Mouse (Mus musculus) limb, embryonic 13.5 days (tissue): ENCODE results near the gene Tinagl1. TPM values are rescaled to one million over a fixed set of nuclear protein-coding genes. Genes with fewer than 3 reads are reported as not detected.

Experiments used
- ATAC-seq: fragments of 200-750 bp; cut with Nextera tagmentation; 2 replicates; pipeline ENCODE4 v1.8.0; 2017; ENCODE audit warnings: low read depth, moderate number of reproducible peaks, moderate TSS enrichment; ENCODE audit not compliant: low FRiP score
- H3K27ac ChIP-seq: fragments of 300-500 bp; sonication (generic); 2 replicates; pipeline ENCODE4 v1.5.1; 2015; ENCODE audit warnings: inconsistent platforms, mild to moderate bottlenecking, moderate library complexity
- H3K27me3 ChIP-seq: fragments of 300-500 bp; sonication (generic); 2 replicates; pipeline ENCODE4 v1.6.1; 2015; ENCODE audit warnings: mild to moderate bottlenecking, inconsistent platforms
- H3K36me3 ChIP-seq: fragments of 300-500 bp; sonication (generic); 2 replicates; pipeline ENCODE4 v1.6.1; 2015; ENCODE audit warnings: inconsistent platforms, mild to moderate bottlenecking, moderate library complexity
- H3K4me1 ChIP-seq: fragments of 300-500 bp; sonication (generic); 2 replicates; pipeline ENCODE4 v1.6.1; 2015; ENCODE audit warnings: inconsistent platforms
- H3K4me2 ChIP-seq: fragments of 300-500 bp; sonication (generic); replicated peaks from 2 replicates; pipeline ENCODE4 v1.6.1; 2015; ENCODE audit warnings: inconsistent platforms, mild to moderate bottlenecking, moderate library complexity
- H3K4me3 ChIP-seq: fragments of 300-500 bp; sonication (generic); 2 replicates; pipeline ENCODE4 v1.5.1; 2015; ENCODE audit warnings: moderate library complexity, mild to moderate bottlenecking, inconsistent platforms
- H3K9ac ChIP-seq: fragments of 300-500 bp; sonication (generic); 2 replicates; pipeline ENCODE4 v1.6.1; 2015; ENCODE audit warnings: mild to moderate bottlenecking, inconsistent platforms
- H3K9me3 ChIP-seq: fragments of 300-500 bp; sonication (generic); 2 replicates; pipeline ENCODE4 v1.6.1; 2016; ENCODE audit warnings: inconsistent platforms
- WGBS: fragments of 180-500 bp; shearing (Covaris S2); methylation state at CpG from one replicate; pipeline ENCODE4 v1.1.7; 2015; 5-methylcytosine and 5-hydroxymethylcytosine counted together
- polyA plus RNA-seq: library from polyadenylated mRNA; unstranded; fragments of >200 nt; fragmentation: Nextera tagmentation; extraction: Ambion mirVana; gene quantifications from 2 replicates; pipeline ENCODE4 v1.2.1, GENCODE M21; 2015

Gene Tinagl1
- polyA plus RNA-seq = 13.5 and 14.0 TPM in 2 replicates

- ATAC-seq = no peak
- peak within 1 kb of the TSS; percentile 65 for H3K4me2 ChIP-seq
- H3K9me3 ChIP-seq = no peaks in the 10 kb centered on the region
- H3K36me3 ChIP-seq = no peaks in the 10 kb centered on the region
- H3K4me3 ChIP-seq = peak within 1 kb of the TSS; percentile 30
- WGBS = 3% methylated on average over 14 of the region's 14 CpGs
- H3K9ac ChIP-seq = peak within 1 kb of the TSS; percentile 13; the same call in 1 of the 2 replicates
- H3K27me3 ChIP-seq = peaks cover 29% of the 10 kb centered on the region
- H3K27ac ChIP-seq = no peak within 1 kb of the TSS
- peaks cover 48% of the 10 kb centered on the region for H3K4me1 ChIP-seq
Observed at GRCm38 (mm10) chr4:130175072-130175711, at the start of gene Tinagl1. TSS of gene Tinagl1 (minus strand) at chr4:130175122.

GRCm38 (mm10) chr4:130224071-130224470, 49.1 kb upstream of the Tinagl1 start:
- no peak overlapping the region for H3K27ac ChIP-seq
- no peak for ATAC-seq

DNA sequence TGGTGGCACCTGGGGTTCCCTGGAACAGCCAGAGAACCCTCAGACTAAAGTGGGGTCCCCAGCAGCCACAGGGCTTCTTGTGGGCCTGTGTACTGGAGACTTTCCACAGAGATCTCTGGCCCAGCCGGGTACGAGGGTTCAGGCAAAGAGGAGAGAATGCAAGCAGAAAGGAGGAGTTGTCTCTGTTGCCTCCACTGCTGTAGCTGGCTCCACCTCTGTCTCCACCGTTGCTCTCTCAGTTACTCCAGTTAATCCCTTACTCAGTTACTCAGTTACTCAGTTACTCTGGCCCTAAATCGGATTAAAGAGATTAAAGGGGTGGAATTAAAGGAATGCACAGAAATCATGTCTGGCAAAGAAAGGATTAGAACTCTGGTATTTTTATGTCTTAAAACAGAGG, 47.3 kb upstream of the Tinagl1 start, which contains the start of gene Gm853:
Gene Gm853, minus strand, starts transcription at position 223 of the 400 bp plus-strand sequence.
- Histone ChIP-seq H3K27me3 (0 out of 2 replicates have a peak, but pooled peaks cover 3% of the 10 kb centered on the region), H3K36me3 (no peaks in the 10 kb centered on the region), H3K4me1 (no peaks in the 10 kb centered on the region), H3K9me3 (no peaks in the 10 kb centered on the region), H3K4me3 (no peak within 1 kb of the TSS), H3K4me2 (no peak within 1 kb of the TSS), H3K9ac (no peak within 1 kb of the TSS), H3K27ac (no peak within 1 kb of the TSS)
- ATAC-seq = no peak
- 60% methylated on average over 4 of the region's 4 CpGs for WGBS

More at GRCm38 (mm10) chr4:130224071-130224470, 49.1 kb upstream of the Tinagl1 start:
- Histone ChIP-seq H3K9me3 (no peaks in the 10 kb centered on the region), H3K4me1 (no peaks in the 10 kb centered on the region), H3K27me3 (0 out of 2 replicates have a peak, but pooled peaks cover 3% of the 10 kb centered on the region), H3K4me2 (no peak overlapping the region), H3K36me3 (no peaks in the 10 kb centered on the region), H3K4me3 (no peak overlapping the region), H3K9ac (no peak overlapping the region)

GRCm38 (mm10) chr4:130220176-130220575, 45.3 kb upstream of the Tinagl1 start:
- Histone ChIP-seq H3K9ac (no peak overlapping the region), H3K4me2 (no peak overlapping the region), H3K27me3 (0 out of 2 replicates have a peak, but pooled peaks cover 3% of the 10 kb centered on the region), H3K9me3 (no peaks in the 10 kb centered on the region), H3K4me1 (no peaks in the 10 kb centered on the region), H3K27ac (no peak overlapping the region), H3K36me3 (no peaks in the 10 kb centered on the region), H3K4me3 (no peak overlapping the region)
- no peak for ATAC-seq
- 80% methylated on average over 9 of the region's 9 CpGs for WGBS

DNA sequence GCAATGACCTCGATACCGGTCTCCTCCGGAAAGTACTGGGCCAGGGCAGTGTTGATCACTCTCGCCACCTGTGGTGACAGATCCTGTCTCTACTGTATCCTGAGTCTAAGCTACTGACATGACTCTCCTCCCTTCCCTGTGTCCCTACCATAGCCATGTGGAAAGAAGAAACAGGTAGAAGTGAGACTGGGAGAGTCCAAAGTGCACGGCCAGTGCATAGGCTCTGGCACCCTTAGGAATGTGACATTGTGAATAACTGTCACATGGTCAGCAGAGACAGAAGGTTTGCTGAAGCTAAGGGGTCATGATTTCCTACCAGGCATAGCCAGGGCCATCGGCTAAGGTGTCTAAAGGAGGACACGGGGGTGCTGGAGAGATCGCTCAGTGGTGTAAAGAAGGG, 40.5 kb upstream of the Tinagl1 start:
- H3K36me3 ChIP-seq = no peaks in the 10 kb centered on the region
- WGBS = 89% methylated on average over 8 of the region's 8 CpGs

GRCm38 (mm10) chr4:130213857-130214256, 38.9 kb upstream of the Tinagl1 start:
- Histone ChIP-seq H3K9me3 (no peaks in the 10 kb centered on the region), H3K9ac (no peak overlapping the region), H3K4me2 (no peak overlapping the region), H3K27me3 (no peaks in the 10 kb centered on the region), H3K36me3 (no peaks in the 10 kb centered on the region), H3K27ac (no peak overlapping the region), H3K4me3 (no peak overlapping the region), H3K4me1 (no peaks in the 10 kb centered on the region)
- WGBS = 74% methylated on average over 10 of the region's 10 CpGs
- ATAC-seq = no peak

More for the DNA sequence above, 40.5 kb upstream of the Tinagl1 start:
- Histone ChIP-seq H3K27ac (no peak overlapping the region), H3K4me1 (no peaks in the 10 kb centered on the region), H3K4me3 (no peak overlapping the region), H3K4me2 (no peak overlapping the region), H3K9me3 (no peaks in the 10 kb centered on the region), H3K9ac (no peak overlapping the region), H3K27me3 (no peaks in the 10 kb centered on the region)
- ATAC-seq = no peak

DNA sequence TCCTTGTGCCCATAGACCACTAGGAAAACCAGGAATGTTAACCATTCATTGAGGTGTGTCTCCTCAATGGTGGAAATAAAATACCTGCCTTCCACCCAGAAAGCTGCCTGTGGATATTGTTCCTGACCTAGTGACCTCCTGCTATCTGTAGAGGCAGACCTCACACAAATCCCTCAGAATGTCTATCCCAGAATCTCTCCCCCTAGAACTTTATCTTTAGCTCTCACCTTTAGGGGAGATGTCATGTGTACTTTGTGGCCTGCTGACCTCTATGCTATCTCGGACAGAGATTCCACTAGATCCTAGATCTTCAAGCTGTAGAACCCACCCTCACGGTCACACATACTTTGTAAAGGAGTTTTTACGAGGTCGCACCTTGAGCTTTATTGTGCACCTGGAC, 38.3 kb upstream of the Tinagl1 start:
- Histone ChIP-seq H3K9ac (no peak overlapping the region), H3K9me3 (no peaks in the 10 kb centered on the region), H3K27ac (no peak overlapping the region), H3K4me2 (no peak overlapping the region), H3K27me3 (no peaks in the 10 kb centered on the region), H3K4me1 (no peaks in the 10 kb centered on the region), H3K36me3 (no peaks in the 10 kb centered on the region), H3K4me3 (no peak overlapping the region)
- no peak for ATAC-seq
- 59% methylated on average over 4 of the region's 4 CpGs for WGBS

- no peak overlapping the region for H3K9ac ChIP-seq
- no peak overlapping the region for H3K4me3 ChIP-seq
- H3K4me2 ChIP-seq = no peak overlapping the region
- no peaks in the 10 kb centered on the region for H3K9me3 ChIP-seq
- WGBS = 68% methylated on average over 7 of the region's 7 CpGs
- no peak overlapping the region for H3K27ac ChIP-seq
- H3K4me1 ChIP-seq = no peaks in the 10 kb centered on the region
- no peaks in the 10 kb centered on the region for H3K36me3 ChIP-seq
- no peak for ATAC-seq
- no peaks in the 10 kb centered on the region for H3K27me3 ChIP-seq
Observed at GRCm38 (mm10) chr4:130212421-130212820, 37.5 kb upstream of the Tinagl1 start.

- Histone ChIP-seq H3K27ac (no peak overlapping the region), H3K9me3 (no peaks in the 10 kb centered on the region), H3K9ac (no peak overlapping the region), H3K36me3 (no peaks in the 10 kb centered on the region), H3K27me3 (no peaks in the 10 kb centered on the region), H3K4me2 (no peak overlapping the region), H3K4me1 (no peaks in the 10 kb centered on the region), H3K4me3 (no peak overlapping the region)
- ATAC-seq = no peak
- 92% methylated on average over 2 of the region's 2 CpGs for WGBS
Observed at GRCm38 (mm10) chr4:130211870-130212269, 36.9 kb upstream of the Tinagl1 start.

DNA sequence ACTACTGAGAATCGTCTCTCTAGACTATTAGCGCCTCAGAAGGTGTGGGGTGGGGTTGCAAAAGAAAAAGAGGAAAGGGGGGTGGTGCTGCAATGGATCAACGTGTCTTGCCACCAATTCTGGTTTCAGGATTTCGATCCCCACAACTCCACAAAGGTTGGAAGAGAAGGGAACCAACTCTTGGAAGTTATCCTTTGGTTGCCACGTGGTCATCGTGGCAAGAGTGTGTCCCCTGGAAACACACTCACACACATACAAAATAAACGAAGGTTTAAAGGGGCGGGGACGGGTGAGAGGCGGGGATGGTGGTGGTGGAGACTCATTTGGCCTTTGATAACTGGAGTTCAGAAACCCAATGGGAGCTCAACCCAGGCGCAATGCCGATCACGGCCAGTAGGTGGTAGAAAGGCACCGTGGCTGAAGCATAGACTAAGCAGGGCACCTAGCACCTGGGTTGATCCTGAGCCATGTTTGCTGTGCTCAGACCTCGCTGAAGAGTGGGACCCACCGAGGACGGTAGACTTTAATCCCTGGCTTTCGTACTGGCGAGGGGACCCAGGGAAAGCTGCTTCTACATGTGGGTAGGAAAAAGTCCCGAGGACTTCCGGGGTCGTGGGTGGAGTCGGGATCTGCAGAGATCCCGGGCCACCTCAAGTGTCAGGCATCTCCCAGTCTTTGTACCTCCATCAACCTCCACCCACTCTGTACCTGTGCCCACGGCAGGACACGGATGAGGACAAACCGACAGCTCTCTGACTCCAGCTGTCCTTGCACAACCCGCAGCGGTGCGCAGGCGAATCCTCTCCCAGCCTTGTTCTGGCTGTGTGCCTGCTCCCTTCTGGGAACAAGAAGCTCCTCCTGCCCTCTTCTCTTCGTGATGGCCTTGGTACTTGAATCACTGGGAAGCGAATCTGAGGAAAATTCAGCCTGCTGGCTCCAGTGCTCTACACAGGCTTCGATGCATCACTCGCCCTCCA, 24.1 kb upstream of the Tinagl1 start:
- Histone ChIP-seq H3K9ac (peak overlapping the region; percentile 52; the same call in 1 of the 2 replicates), H3K4me3 (peak overlapping the region; percentile 32), H3K36me3 (no peaks in the 10 kb centered on the region), H3K27me3 (peaks cover 19% of the 10 kb centered on the region), H3K4me1 (no peaks in the 10 kb centered on the region; the same call in 1 of the 2 replicates), H3K4me2 (peak overlapping the region; percentile 64), H3K27ac (no peak overlapping the region), H3K9me3 (no peaks in the 10 kb centered on the region)
- WGBS = 18% methylated on average over 35 of the region's 35 CpGs
- ATAC-seq = peak; percentile 82

GRCm38 (mm10) chr4:130196542-130196941, 21.6 kb upstream of the Tinagl1 start:
- H3K9ac ChIP-seq = no peak overlapping the region
- 72% methylated on average over 8 of the region's 8 CpGs for WGBS
- H3K4me3 ChIP-seq = no peak overlapping the region
- H3K27ac ChIP-seq = no peak overlapping the region
- no peaks in the 10 kb centered on the region for H3K9me3 ChIP-seq
- ATAC-seq = no peak
- no peaks in the 10 kb centered on the region; the same call in 1 of the 2 replicates for H3K4me1 ChIP-seq
- peaks cover 19% of the 10 kb centered on the region for H3K27me3 ChIP-seq
- no peaks in the 10 kb centered on the region for H3K36me3 ChIP-seq
- H3K4me2 ChIP-seq = no peak overlapping the region

- Histone ChIP-seq H3K4me1 (no peaks in the 10 kb centered on the region; the same call in 1 of the 2 replicates), H3K4me2 (no peak overlapping the region)
Observed at GRCm38 (mm10) chr4:130195924-130196323, 21.0 kb upstream of the Tinagl1 start.

More at GRCm38 (mm10) chr4:130195924-130196323, 21.0 kb upstream of the Tinagl1 start:
- Histone ChIP-seq H3K27me3 (peaks cover 19% of the 10 kb centered on the region), H3K9ac (no peak overlapping the region), H3K36me3 (no peaks in the 10 kb centered on the region), H3K4me3 (no peak overlapping the region), H3K9me3 (no peaks in the 10 kb centered on the region), H3K27ac (no peak overlapping the region)
- 68% methylated on average over 13 of the region's 13 CpGs for WGBS
- ATAC-seq = no peak
